Mouse (Mus musculus) hindbrain, embryonic 11.5 days (tissue): ENCODE results near the gene Eid3. TPM values are rescaled to one million over a fixed set of nuclear protein-coding genes. Genes with fewer than 3 reads are reported as not detected.

ENCODE experiments used
- ATAC-seq: fragments of 200-750 bp; cut with Nextera tagmentation; 2 replicates; pipeline ENCODE4 v1.8.0; 2017; ENCODE audit warnings: mild to moderate bottlenecking, moderate TSS enrichment, moderate library complexity; ENCODE audit not compliant: low FRiP score
- DNase-seq: peaks from one replicate; pipeline ENCODE4 v3.0.0-alpha.2; 2015; ENCODE audit warnings: low spot score
- H3K27ac ChIP-seq: fragments of 300-500 bp; sonication (generic); 2 replicates; pipeline ENCODE4 v1.5.1; 2014; ENCODE audit warnings: mild to moderate bottlenecking, low read depth, low read length
- H3K27me3 ChIP-seq: fragments of 300-500 bp; sonication (generic); 2 replicates; pipeline ENCODE4 v1.6.1; 2014; ENCODE audit warnings: mild to moderate bottlenecking, low read length, moderate library complexity, mixed read lengths; ENCODE audit not compliant: control insufficient read depth, insufficient read depth
- H3K36me3 ChIP-seq: fragments of 300-500 bp; sonication (generic); 2 replicates; pipeline ENCODE4 v1.6.1; 2014; ENCODE audit warnings: mild to moderate bottlenecking, low read length, moderate library complexity, mixed read lengths; ENCODE audit not compliant: control insufficient read depth, insufficient read depth
- H3K4me1 ChIP-seq: fragments of 300-500 bp; sonication (generic); replicated peaks from 2 replicates; pipeline ENCODE4 v1.6.1; 2014; ENCODE audit warnings: low read length, mixed read lengths; ENCODE audit not compliant: control insufficient read depth, insufficient read depth
- H3K4me2 ChIP-seq: fragments of 300-500 bp; sonication (generic); replicated peaks from 2 replicates; pipeline ENCODE4 v1.6.1; 2014; ENCODE audit warnings: mild to moderate bottlenecking, low read depth, low read length
- H3K4me3 ChIP-seq: fragments of 300-500 bp; sonication (generic); 2 replicates; pipeline ENCODE4 v1.5.1; 2014; ENCODE audit warnings: low read depth, low read length
- H3K9ac ChIP-seq: fragments of 300-500 bp; sonication (generic); 2 replicates; pipeline ENCODE4 v1.6.1; 2014; ENCODE audit warnings: low read depth, low read length
- H3K9me3 ChIP-seq: fragments of 300-500 bp; sonication (generic); 2 replicates; pipeline ENCODE4 v1.6.1; 2016; ENCODE audit warnings: low read length; ENCODE audit not compliant: control insufficient read depth
- WGBS: fragments of 180-500 bp; shearing (Covaris S2); extraction: QIAGEN DNeasy Blood & Tissue Kit; methylation state at CpG from one replicate; pipeline ENCODE4 v1.1.7; 2014; 5-methylcytosine and 5-hydroxymethylcytosine counted together
- polyA plus RNA-seq: library from polyadenylated mRNA; unstranded; fragments of >200 nt; fragmentation: Nextera tagmentation; extraction: Ambion mirVana; gene quantifications from 2 replicates; pipeline ENCODE4 v1.2.1, GENCODE M21; 2014

The Eid3 gene
- polyA plus RNA-seq, 1 experiment from 2014 or later: 1.1 TPM

DNA sequence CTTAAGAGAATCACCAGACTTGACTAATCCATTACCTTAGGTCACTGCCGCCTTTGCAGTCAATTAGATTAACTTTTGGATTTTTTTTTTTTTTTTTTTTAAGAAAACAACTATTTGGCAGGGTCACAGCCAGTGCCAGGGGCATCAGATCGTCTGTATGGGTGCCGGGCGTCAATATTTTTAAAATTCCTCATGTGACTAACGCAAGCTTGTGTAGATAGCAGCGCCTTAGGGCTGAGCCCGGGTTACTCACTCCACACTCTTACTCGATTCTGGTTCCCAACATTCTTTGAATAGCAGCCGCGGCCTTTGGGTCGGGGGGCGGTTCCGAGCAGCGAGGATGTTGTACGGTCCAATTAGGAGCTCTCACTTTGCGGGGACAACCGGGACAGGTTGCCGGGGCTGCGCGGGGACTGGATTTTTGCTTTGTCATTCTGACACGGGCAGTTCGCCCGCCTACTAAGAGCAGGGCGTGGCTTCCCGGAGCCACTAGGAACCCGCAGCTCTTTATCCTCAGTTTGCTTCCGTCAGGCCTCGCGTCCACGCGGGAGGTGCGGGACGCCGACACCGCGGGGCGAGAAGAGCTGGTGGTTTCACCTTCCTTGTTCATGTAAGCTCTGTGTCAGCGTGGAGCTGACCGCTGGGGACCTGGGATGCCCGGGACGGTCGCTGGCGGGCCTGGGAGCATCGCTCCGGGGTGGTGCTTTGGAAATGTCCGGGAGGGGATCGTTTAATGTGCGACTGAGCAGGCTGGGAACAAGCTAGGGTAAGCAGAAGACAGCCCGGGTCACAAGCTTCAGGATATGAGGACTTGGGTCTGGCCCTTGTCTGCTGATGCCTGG is 7.5 kb upstream of the Eid3 start:
- under 1% methylated on average over 49 of the region's 49 CpGs for WGBS
- Histone ChIP-seq H3K9ac (peak overlapping the region; percentile 80), H3K27ac (peak overlapping the region; percentile 85), H3K36me3 (no peaks in the 10 kb centered on the region), H3K4me3 (peak overlapping the region; percentile 78), H3K9me3 (no peaks in the 10 kb centered on the region), H3K4me1 (no peaks in the 10 kb centered on the region), H3K27me3 (no peaks in the 10 kb centered on the region), H3K4me2 (peak overlapping the region; percentile 80)
- DNase-seq: peak; percentile 88
- ATAC-seq: peak; percentile 83

DNA sequence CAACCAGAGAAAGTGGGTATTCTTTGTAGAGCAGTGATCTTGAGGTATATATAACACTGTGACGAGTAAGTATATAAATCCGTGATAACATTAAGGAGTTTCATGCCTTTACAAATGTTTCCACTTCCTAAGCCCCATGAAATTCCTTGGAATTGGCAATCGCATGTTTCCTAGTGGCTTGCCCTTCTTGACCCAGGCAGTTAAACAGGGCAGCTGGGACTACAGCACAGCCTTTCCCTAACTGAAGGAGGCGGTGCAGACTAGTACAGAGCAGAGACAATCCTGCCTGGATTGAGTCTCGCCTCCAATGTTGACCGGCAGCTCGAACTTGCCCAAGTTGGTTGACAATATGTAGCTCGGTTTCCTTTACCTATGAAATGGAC is 6.9 kb upstream of the Eid3 start:
- DNase-seq (peak; percentile 67), ATAC-seq (peak; percentile 72)
- WGBS: 0% methylated on average over 8 of the region's 8 CpGs
- Histone ChIP-seq H3K27ac (peak overlapping the region; percentile 85), H3K4me2 (peak overlapping the region; percentile 80), H3K9ac (peak overlapping the region; percentile 80), H3K9me3 (no peaks in the 10 kb centered on the region), H3K4me3 (peak overlapping the region; percentile 78), H3K27me3 (no peaks in the 10 kb centered on the region), H3K4me1 (no peaks in the 10 kb centered on the region), H3K36me3 (peaks cover 3% of the 10 kb centered on the region; the same call in 1 of the 2 replicates)

DNA sequence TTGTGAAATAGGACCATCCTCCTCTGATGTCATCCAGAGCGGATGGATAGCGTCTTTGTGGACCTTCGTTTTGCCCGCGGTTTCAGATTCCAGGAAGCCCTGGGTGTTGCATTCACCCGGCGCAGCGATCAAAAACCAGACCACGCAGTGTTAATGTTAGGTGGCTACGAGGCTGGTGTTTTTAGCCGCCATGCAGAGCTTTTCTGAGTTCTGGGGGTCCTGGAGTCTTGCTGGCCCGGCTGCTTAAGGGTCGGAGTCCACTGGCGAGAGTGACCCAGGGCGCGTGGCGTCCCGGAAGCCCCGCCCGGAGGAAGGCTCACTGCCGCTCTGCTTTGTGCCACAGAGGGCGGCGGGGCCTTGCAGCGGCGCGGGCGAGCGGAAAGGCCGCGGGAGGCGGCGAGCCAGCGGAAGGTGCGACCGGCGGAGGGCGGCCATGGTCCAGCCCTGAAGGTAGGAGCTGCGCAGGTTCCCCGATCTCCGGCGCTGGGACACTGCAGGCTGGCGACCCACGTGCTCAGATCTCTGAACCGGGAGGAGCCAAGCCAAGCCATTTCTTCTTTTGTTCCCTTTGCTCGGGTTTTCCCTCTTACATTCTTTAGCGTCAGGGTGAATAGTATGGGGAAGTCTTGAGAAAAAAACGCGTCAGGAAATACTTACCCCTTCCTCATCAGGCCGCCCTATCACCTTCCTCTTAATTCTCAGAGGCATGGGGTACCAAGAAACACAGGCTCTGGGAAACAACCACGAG is 6.1 kb upstream of the Eid3 start:
- Histone ChIP-seq H3K4me1 (no peaks in the 10 kb centered on the region), H3K27ac (peak overlapping the region; percentile 92), H3K36me3 (peaks cover 4% of the 10 kb centered on the region; the same call in 1 of the 2 replicates), H3K9ac (peak overlapping the region; percentile 97), H3K27me3 (no peaks in the 10 kb centered on the region), H3K9me3 (no peaks in the 10 kb centered on the region), H3K4me2 (peak overlapping the region; percentile 80), H3K4me3 (peak overlapping the region; percentile 78)
- ATAC-seq: peak; percentile 70
- WGBS: under 1% methylated on average over 50 of the region's 50 CpGs
- DNase-seq: peak; percentile 82

DNA sequence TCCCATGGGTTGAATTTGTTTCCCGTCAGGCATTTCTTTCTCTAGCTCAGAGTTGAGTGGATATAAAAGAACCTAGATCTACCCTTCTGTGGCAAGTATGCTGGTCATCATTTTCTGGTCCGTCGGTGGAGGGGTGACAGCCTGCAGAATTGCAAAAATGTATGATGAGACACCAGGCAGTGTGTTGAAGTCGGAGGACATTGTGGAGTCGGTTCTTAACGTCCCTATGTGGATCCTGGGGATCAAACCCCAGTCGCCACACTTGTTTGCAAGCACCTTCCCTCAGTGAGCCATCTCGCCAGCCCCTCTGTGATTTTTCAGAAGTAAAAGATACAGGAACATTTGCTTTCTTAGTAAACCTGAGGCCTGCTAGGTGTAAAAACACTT is 5.5 kb upstream of the Eid3 start:
- Histone ChIP-seq H3K4me3 (peak overlapping the region; percentile 78), H3K9me3 (no peaks in the 10 kb centered on the region), H3K36me3 (peaks cover 4% of the 10 kb centered on the region; the same call in 1 of the 2 replicates), H3K4me1 (no peaks in the 10 kb centered on the region), H3K4me2 (peak overlapping the region; percentile 80), H3K27me3 (no peaks in the 10 kb centered on the region), H3K27ac (peak overlapping the region; percentile 92), H3K9ac (peak overlapping the region; percentile 97)
- 5% methylated on average over 8 of the region's 8 CpGs for WGBS
- DNase-seq: peak; percentile 57
- peak; percentile 5; the same call in 1 of the 2 replicates for ATAC-seq

DNA sequence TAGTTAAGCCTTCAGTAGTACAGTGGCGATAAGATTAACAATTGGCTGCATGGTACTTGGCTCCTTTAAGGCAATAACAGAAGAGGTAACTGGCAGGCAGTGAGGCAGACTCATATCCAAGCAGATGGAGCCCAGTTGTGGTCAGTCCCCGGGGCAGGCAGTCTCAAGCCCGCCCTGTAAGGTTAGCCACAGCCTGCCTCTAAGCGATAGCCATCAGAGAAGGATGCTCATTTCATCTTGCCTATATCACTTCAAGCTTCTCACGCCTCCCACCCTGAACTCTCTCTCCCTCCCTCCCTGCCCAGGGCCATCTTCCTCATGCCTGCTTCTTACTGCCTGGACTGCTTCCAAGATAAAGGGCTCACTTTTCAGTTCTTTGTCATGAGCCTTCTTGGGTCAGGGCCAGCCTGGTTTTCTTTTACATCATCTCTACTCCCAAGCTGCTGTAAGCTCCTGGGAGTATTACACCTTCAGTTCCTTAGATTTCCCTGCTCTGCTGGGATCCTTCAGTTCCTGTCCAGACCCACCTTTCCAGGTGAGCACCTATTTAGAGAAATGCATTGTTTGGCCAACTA is 3.2 kb upstream of the Eid3 start:
- Histone ChIP-seq H3K36me3 (peaks cover 4% of the 10 kb centered on the region; the same call in 1 of the 2 replicates), H3K27ac (no peak overlapping the region), H3K9me3 (no peaks in the 10 kb centered on the region), H3K4me1 (no peaks in the 10 kb centered on the region), H3K9ac (no peak overlapping the region), H3K27me3 (no peaks in the 10 kb centered on the region), H3K4me3 (no peak overlapping the region), H3K4me2 (no peak overlapping the region)
- DNase-seq (no peak), ATAC-seq (no peak)
- 87% methylated on average over 5 of the region's 5 CpGs for WGBS

DNA sequence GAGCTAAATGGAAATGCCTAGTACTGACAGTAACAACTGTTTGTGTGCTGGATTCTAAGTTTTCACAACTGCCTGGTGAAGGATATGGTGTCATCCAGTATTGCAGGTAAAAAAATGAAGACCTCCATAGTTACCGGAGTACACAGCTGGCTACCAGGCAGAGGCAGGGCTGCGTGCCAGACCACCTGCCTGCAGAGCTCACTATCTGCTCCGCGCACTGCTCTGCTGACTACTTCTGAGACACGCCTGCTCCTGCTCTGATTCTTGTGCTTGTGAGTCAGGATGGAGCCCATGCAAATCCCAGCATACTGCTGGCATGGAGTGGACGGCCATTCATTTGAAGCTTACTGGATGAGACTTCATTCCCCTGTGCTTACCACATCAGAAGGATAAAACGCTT is 2.6 kb upstream of the Eid3 start:
- Histone ChIP-seq H3K9ac (no peak overlapping the region), H3K36me3 (peaks cover 4% of the 10 kb centered on the region; the same call in 1 of the 2 replicates), H3K4me1 (no peaks in the 10 kb centered on the region), H3K9me3 (no peaks in the 10 kb centered on the region), H3K27ac (no peak overlapping the region), H3K4me3 (no peak overlapping the region), H3K4me2 (no peak overlapping the region), H3K27me3 (no peaks in the 10 kb centered on the region)
- ATAC-seq: no peak
- no peak for DNase-seq
- WGBS: 88% methylated on average over 7 of the region's 7 CpGs

DNA sequence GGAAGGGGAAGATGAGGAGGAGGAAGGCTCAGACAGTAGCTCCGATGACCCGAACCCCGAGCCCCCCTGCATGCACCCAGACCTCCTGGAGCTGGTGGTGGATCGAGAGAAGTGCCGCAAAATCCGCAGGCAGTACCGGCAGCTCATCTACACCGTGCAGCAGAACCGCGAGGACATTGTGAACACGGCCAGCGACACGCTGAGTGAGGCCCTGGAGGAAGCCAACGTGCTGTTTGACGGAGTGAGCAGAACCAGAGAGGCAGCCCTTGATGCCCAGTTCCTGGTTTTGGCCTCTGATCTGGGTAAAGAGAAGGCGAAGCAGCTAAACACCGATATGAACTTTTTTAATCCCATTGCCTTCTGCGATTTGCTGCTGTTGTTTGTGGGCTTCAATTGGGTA is 406 bp downstream of the Eid3 start:
- Histone ChIP-seq H3K27me3 (no peaks in the 10 kb centered on the region), H3K4me3 (no peak overlapping the region), H3K4me2 (no peak overlapping the region), H3K27ac (no peak overlapping the region), H3K36me3 (peaks cover 4% of the 10 kb centered on the region; the same call in 1 of the 2 replicates), H3K9me3 (no peaks in the 10 kb centered on the region), H3K4me1 (no peaks in the 10 kb centered on the region), H3K9ac (no peak overlapping the region)
- no peak for DNase-seq
- ATAC-seq: no peak
- WGBS: 91% methylated on average over 18 of the region's 18 CpGs

DNA sequence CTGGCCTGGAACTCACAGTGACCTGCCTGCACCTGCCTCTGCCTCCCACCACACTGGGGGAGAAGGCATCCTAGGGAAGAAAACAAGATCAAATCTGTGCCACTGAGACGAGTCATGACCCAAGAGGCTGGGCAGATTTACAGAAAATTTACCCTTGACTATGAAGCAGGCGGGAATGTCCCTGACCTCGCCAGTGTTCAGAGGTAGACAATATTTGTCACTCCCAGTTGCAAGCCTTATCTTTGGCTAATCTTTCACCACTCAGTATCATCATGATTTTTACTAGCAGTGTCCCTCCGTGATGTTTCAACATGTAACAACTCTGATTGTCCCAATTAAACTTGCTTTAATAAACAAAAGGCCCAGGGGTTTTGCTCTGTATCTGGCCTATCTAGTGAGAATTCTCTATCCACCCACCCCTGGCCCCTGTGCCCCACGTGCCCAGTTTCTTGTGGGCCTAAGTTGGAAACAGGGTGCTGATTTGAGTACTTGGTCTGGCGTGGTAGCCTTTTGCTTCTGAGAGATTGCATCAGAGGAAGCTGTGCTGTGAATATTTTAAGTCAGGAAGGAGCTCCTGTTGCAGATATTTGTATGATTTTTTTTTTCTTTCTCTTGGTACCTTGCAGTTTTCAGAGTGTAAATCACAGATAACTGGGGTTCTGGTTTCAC is 2.1 kb downstream of the Eid3 start:
- no peak overlapping the region for H3K4me3 ChIP-seq
- ATAC-seq: no peak
- peaks cover 4% of the 10 kb centered on the region; the same call in 1 of the 2 replicates for H3K36me3 ChIP-seq

More for the DNA sequence above, 2.1 kb downstream of the Eid3 start:
- no peak overlapping the region for H3K9ac ChIP-seq
- WGBS: 84% methylated on average over 6 of the region's 6 CpGs
- no peak for DNase-seq
- no peak overlapping the region for H3K4me2 ChIP-seq
- H3K27me3 ChIP-seq: no peaks in the 10 kb centered on the region
- no peak overlapping the region for H3K27ac ChIP-seq
- H3K4me1 ChIP-seq: no peaks in the 10 kb centered on the region
- no peaks in the 10 kb centered on the region for H3K9me3 ChIP-seq
